Mouse (Mus musculus) heart, embryonic 10.5 days (tissue): ENCODE data around the gene Srrm2. TPM values are rescaled to one million over a fixed set of nuclear protein-coding genes. Genes with fewer than 3 reads are reported as not detected.
A peak's percentile ranks its signal among the peaks of the same experiment; 100 is the strongest.

ENCODE experiments used
- DNase-seq: peaks from one replicate; pipeline ENCODE4 v3.0.0-alpha.2; 2017; ENCODE audit warnings: low spot score
- H3K27ac ChIP-seq: fragments of 300-500 bp; sonication (generic); 2 replicates; pipeline ENCODE4 v1.5.1; 2016; ENCODE audit warnings: mild to moderate bottlenecking
- H3K27me3 ChIP-seq: fragments of 300-500 bp; sonication (generic); 2 replicates; pipeline ENCODE4 v1.6.1; 2016; ENCODE audit warnings: mild to moderate bottlenecking; ENCODE audit not compliant: poor library complexity, insufficient read depth, severe bottlenecking
- H3K36me3 ChIP-seq: fragments of 300-500 bp; sonication (generic); 2 replicates; pipeline ENCODE4 v1.6.1; 2016; ENCODE audit warnings: mild to moderate bottlenecking, moderate library complexity
- H3K4me1 ChIP-seq: fragments of 300-500 bp; sonication (generic); 2 replicates; pipeline ENCODE4 v1.6.1; 2016; ENCODE audit warnings: mild to moderate bottlenecking
- H3K4me3 ChIP-seq: fragments of 300-500 bp; sonication (generic); 2 replicates; pipeline ENCODE4 v1.5.1; 2016; ENCODE audit warnings: mild to moderate bottlenecking, moderate library complexity
- H3K9me3 ChIP-seq: fragments of 300-500 bp; sonication (generic); 2 replicates; pipeline ENCODE4 v1.6.1; 2016; ENCODE audit warnings: mild to moderate bottlenecking, moderate library complexity
- WGBS: fragments of 180-500 bp; shearing (Covaris S2); methylation state at CpG from one replicate; pipeline ENCODE4 v1.1.7; 2016; 5-methylcytosine and 5-hydroxymethylcytosine counted together
- polyA plus RNA-seq: library from polyadenylated mRNA; unstranded; fragments of >200 nt; fragmentation: Nextera tagmentation; extraction: Ambion mirVana; gene quantifications from 2 replicates; pipeline ENCODE4 v1.2.1, GENCODE M21; 2016

Gene Srrm2
- polyA plus RNA-seq, 1 experiment from 2014 or later, result 505 TPM

DNA sequence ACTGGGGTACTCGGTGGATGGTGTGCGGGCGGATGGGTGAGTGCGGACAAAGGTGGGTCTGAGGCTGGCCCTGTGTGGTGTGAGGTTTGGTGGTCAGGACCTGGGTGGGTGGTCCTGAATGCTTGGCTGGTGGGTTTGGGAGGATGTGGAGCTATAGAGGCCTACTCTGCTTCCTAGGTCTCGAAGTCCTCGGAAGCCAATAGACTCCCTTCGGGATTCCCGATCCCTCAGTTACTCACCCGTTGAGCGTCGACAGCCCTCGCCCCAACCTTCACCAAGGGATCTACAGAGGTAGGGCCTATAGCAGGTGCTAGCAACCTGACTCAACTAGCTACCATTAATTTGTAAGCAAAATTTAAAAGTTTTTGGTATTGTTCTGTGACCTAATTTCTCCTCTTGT is 33.3 kb downstream of the Srrm2 start:
- Histone ChIP-seq H3K27ac (no peak overlapping the region), H3K36me3 (peaks cover 88% of the 10 kb centered on the region), H3K4me1 (peaks cover 17% of the 10 kb centered on the region), H3K9me3 (peaks cover 2% of the 10 kb centered on the region; the same call in 1 of the 2 replicates), H3K27me3 (no peaks in the 10 kb centered on the region), H3K4me3 (no peak overlapping the region)
- 90% methylated on average over 12 of the region's 12 CpGs for WGBS
- DNase-seq, result no peak

- Histone ChIP-seq H3K27me3 (peaks cover 1% of the 10 kb centered on the region; the same call in 1 of the 2 replicates), H3K27ac (no peak overlapping the region), H3K36me3 (peaks cover 68% of the 10 kb centered on the region), H3K9me3 (no peaks in the 10 kb centered on the region), H3K4me1 (peaks cover 17% of the 10 kb centered on the region), H3K4me3 (no peak overlapping the region)
- DNase-seq, result no peak
- WGBS, result 80% methylated on average over 4 of the region's 4 CpGs
Observed at GRCm38 (mm10) chr17:23825591-23825990, 35.3 kb downstream of the Srrm2 start.

GRCm38 (mm10) chr17:23828271-23829001 is 38.1 kb downstream of the Srrm2 start:
- H3K9me3 ChIP-seq, result no peaks in the 10 kb centered on the region
- H3K4me3 ChIP-seq, result peak overlapping the region; percentile 86
- peak; percentile 85 for DNase-seq
- peaks cover 5% of the 10 kb centered on the region; the same call in 1 of the 2 replicates for H3K4me1 ChIP-seq
- peaks cover 40% of the 10 kb centered on the region for H3K36me3 ChIP-seq
- H3K27ac ChIP-seq, result peak overlapping the region; percentile 93
- H3K27me3 ChIP-seq, result peaks cover 25% of the 10 kb centered on the region
- WGBS, result under 1% methylated on average over 47 of the region's 47 CpGs

GRCm38 (mm10) chr17:23829064-23829619 is 38.8 kb downstream of the Srrm2 start, which contains the start of gene Elob:
Elob (minus strand) TSS chr17:23829136.
- Histone ChIP-seq H3K4me1 (peaks cover 5% of the 10 kb centered on the region; the same call in 1 of the 2 replicates), H3K4me3 (peak within 1 kb of the TSS; percentile 86), H3K9me3 (no peaks in the 10 kb centered on the region), H3K27me3 (peaks cover 32% of the 10 kb centered on the region), H3K27ac (peak within 1 kb of the TSS; percentile 93), H3K36me3 (peaks cover 33% of the 10 kb centered on the region)
- peak; percentile 94 for DNase-seq
- 1% methylated on average over 22 of the region's 42 CpGs for WGBS

DNA sequence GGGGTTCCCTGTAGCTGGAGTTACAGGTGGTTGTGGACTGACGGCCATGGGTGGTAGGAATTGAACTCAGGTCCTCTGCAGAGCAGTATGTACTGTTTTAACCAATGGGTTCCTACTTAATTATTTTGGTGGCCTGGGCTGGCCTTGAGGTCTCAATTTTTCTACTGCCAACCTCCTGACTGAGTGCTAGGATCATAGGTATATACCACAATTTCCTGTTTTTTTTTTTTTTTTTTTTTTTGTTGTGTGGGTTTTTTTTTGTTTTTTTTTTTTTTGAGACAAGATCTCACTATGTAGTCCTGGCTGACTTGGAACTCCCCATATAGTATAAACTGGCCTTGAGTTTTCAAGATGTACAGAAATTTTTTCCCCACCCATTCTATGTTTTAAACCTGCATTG is 40.9 kb downstream of the Srrm2 start:
- Histone ChIP-seq H3K4me3 (no peak overlapping the region), H3K36me3 (peaks cover 12% of the 10 kb centered on the region), H3K27ac (no peak overlapping the region), H3K4me1 (peaks cover 5% of the 10 kb centered on the region; the same call in 1 of the 2 replicates), H3K27me3 (peaks cover 51% of the 10 kb centered on the region), H3K9me3 (no peaks in the 10 kb centered on the region)
- DNase-seq, result no peak
- 82% methylated on average over 1 of the region's 1 CpGs for WGBS

DNA sequence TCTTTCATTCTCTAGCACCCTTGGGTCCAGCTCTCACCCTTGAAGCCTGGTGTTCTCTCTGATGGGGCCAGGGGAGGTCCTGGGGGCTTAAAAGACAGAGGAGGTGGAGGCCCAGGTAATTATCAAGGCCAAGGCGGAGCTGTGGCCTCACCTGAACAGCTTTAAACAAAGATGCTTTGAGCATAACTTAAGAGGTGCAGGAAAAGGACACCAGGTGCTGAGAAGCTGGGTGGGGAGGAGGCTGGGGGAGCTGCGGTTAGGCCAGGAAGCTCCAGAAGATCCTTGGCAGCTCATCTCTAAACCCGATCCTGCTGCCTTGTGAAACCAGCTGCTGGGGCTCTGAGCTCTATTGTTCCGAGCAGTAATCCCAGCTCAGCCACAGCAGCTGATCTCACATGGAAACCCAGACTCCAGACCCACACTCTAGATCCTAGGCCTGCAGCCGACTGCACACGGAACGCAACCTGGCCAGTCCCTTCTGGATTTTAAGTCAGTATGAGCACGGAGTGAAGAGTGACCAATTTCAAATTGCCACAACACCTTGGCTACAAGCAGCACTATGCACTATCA is 45.8 kb downstream of the Srrm2 start, which contains the start of gene Prss33:
Prss33 (minus strand) TSS at position 51 of the 570 bp plus-strand sequence.
- no peak for DNase-seq
- no peaks in the 10 kb centered on the region for H3K36me3 ChIP-seq
- no peak within 1 kb of the TSS for H3K4me3 ChIP-seq
- WGBS, result 70% methylated on average over 8 of the region's 8 CpGs
- no peaks in the 10 kb centered on the region for H3K4me1 ChIP-seq
- peaks cover 50% of the 10 kb centered on the region for H3K27me3 ChIP-seq
- H3K9me3 ChIP-seq, result no peaks in the 10 kb centered on the region
- no peak within 1 kb of the TSS for H3K27ac ChIP-seq

DNA sequence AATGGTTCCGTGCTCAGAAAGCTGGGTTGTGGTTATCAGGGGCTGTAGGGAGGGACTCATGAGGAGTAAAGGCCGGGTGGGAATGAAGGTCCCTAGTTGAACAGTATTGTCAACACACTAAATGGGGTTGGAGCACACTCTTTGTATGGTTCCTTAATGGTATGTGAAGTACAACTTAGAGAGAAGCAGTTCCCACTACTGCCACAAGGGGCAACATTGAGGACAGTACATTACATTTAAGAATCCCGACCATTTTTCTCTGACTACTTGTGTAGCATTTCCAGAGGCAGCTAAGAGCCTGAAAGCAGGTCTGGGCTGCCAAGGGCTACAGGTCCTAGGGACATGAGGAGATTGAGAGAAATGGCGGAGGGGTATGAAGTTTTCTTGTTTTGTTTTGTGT is 50.8 kb downstream of the Srrm2 start:
- H3K9me3 ChIP-seq, result no peaks in the 10 kb centered on the region
- H3K27ac ChIP-seq, result no peak overlapping the region
- WGBS, result 32% methylated on average over 4 of the region's 4 CpGs
- H3K4me3 ChIP-seq, result no peak overlapping the region
- peaks cover 12% of the 10 kb centered on the region for H3K4me1 ChIP-seq
- no peak for DNase-seq
- H3K36me3 ChIP-seq, result no peaks in the 10 kb centered on the region
- peaks cover 14% of the 10 kb centered on the region for H3K27me3 ChIP-seq

GRCm38 (mm10) chr17:23843141-23843811 is 52.9 kb downstream of the Srrm2 start:
- Histone ChIP-seq H3K4me3 (peak overlapping the region; percentile 44), H3K4me1 (peaks cover 12% of the 10 kb centered on the region), H3K27ac (peak overlapping the region; percentile 29; the same call in 1 of the 2 replicates), H3K9me3 (no peaks in the 10 kb centered on the region), H3K27me3 (peaks cover 9% of the 10 kb centered on the region), H3K36me3 (no peaks in the 10 kb centered on the region)
- no peak for DNase-seq
- 42% methylated on average over 23 of the region's 23 CpGs for WGBS

GRCm38 (mm10) chr17:23843812-23844273 is 53.5 kb downstream of the Srrm2 start, which contains the start of the genes Prss32 and Prss41:
Prss32 (plus strand) TSS chr17:23843855.
Prss41 (minus strand) TSS chr17:23844172.
- H3K9me3 ChIP-seq, result no peaks in the 10 kb centered on the region
- no peak for DNase-seq
- H3K36me3 ChIP-seq, result no peaks in the 10 kb centered on the region
- 13% methylated on average over 19 of the region's 19 CpGs for WGBS
- H3K27me3 ChIP-seq, result peaks cover 9% of the 10 kb centered on the region
- peak within 1 kb of the TSS; percentile 29; the same call in 1 of the 2 replicates for H3K27ac ChIP-seq
- H3K4me1 ChIP-seq, result peaks cover 12% of the 10 kb centered on the region
- peak within 1 kb of the TSS; percentile 44 for H3K4me3 ChIP-seq

DNA sequence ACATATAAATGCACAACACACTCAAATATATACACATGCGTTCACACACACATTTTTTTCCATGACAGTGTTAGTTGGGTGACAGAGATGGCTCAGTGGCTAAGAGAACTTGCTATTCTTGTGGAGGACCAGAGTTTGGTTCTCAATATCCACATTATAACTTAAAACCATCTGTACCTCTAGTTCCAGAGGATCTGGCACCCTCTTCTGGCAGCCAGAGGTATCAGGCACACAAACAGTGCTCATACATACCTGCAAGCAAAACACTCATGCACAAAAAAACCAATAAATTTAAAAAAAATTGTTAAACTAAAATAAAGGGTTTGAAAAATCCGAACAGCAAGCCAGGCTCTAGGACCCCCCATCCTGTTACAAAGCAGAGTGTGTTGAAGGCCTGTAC is 59.7 kb downstream of the Srrm2 start:
- no peak for DNase-seq
- Histone ChIP-seq H3K4me3 (no peak overlapping the region), H3K4me1 (peaks cover 4% of the 10 kb centered on the region; the same call in 1 of the 2 replicates), H3K27me3 (no peaks in the 10 kb centered on the region), H3K36me3 (no peaks in the 10 kb centered on the region), H3K27ac (no peak overlapping the region), H3K9me3 (no peaks in the 10 kb centered on the region)
- 66% methylated on average over 2 of the region's 2 CpGs for WGBS

GRCm38 (mm10) chr17:23850853-23851749 is 60.8 kb downstream of the Srrm2 start:
- H3K4me1 ChIP-seq, result peaks cover 4% of the 10 kb centered on the region; the same call in 1 of the 2 replicates
- WGBS, result 54% methylated on average over 18 of the region's 19 CpGs
- no peak overlapping the region for H3K4me3 ChIP-seq
- H3K27ac ChIP-seq, result no peak overlapping the region
- no peaks in the 10 kb centered on the region for H3K36me3 ChIP-seq
- peaks cover 4% of the 10 kb centered on the region; the same call in 1 of the 2 replicates for H3K27me3 ChIP-seq
- H3K9me3 ChIP-seq, result no peaks in the 10 kb centered on the region
- DNase-seq, result no peak
